Mouse (Mus musculus) forebrain, embryonic 15.5 days (tissue): ENCODE results near the gene Coro1c. TPM values are rescaled to one million over a fixed set of nuclear protein-coding genes. Genes with fewer than 3 reads are reported as not detected.

Source experiments
- ATAC-seq: fragments of 200-750 bp; cut with Nextera tagmentation; replicated peaks from 2 replicates; pipeline ENCODE4 v1.8.0; 2017; ENCODE audit warnings: mild to moderate bottlenecking, moderate TSS enrichment, moderate library complexity
- H3K27ac ChIP-seq: fragments of 300-500 bp; sonication (generic); replicated peaks from 2 replicates; pipeline ENCODE4 v1.5.1; 2015; ENCODE audit warnings: mild to moderate bottlenecking, inconsistent platforms
- H3K27me3 ChIP-seq: fragments of 300-500 bp; sonication (generic); 2 replicates; pipeline ENCODE4 v1.6.1; 2015; ENCODE audit warnings: inconsistent platforms
- H3K36me3 ChIP-seq: fragments of 300-500 bp; sonication (generic); 2 replicates; pipeline ENCODE4 v1.6.1; 2015; ENCODE audit warnings: mild to moderate bottlenecking, inconsistent platforms
- H3K4me1 ChIP-seq: fragments of 300-500 bp; sonication (generic); 2 replicates; pipeline ENCODE4 v1.6.1; 2015; ENCODE audit warnings: inconsistent platforms
- H3K4me2 ChIP-seq: fragments of 300-500 bp; sonication (generic); replicated peaks from 2 replicates; pipeline ENCODE4 v1.6.1; 2015; ENCODE audit warnings: mild to moderate bottlenecking, inconsistent platforms
- H3K4me3 ChIP-seq: fragments of 300-500 bp; sonication (generic); 2 replicates; pipeline ENCODE4 v1.5.1; 2015; ENCODE audit warnings: mild to moderate bottlenecking, inconsistent platforms
- H3K9ac ChIP-seq: fragments of 300-500 bp; sonication (generic); replicated peaks from 2 replicates; pipeline ENCODE4 v1.6.1; 2015; ENCODE audit warnings: mild to moderate bottlenecking, inconsistent platforms
- H3K9me3 ChIP-seq: fragments of 300-500 bp; sonication (generic); 2 replicates; pipeline ENCODE4 v1.6.1; 2016; ENCODE audit warnings: inconsistent platforms
- WGBS: fragments of 180-500 bp; shearing (Covaris S2); methylation state at CpG from one replicate; pipeline ENCODE4 v1.1.7; 2015; ENCODE audit warnings: mixed read lengths; 5-methylcytosine and 5-hydroxymethylcytosine counted together
- polyA plus RNA-seq: library from polyadenylated mRNA; unstranded; fragments of >200 nt; fragmentation: Nextera tagmentation; extraction: Ambion mirVana; gene quantifications from 2 replicates; pipeline ENCODE4 v1.2.1, GENCODE M21; 2015

Coro1c gene
- polyA plus RNA-seq, 1 experiment from 2014 or later, result 224 TPM

DNA sequence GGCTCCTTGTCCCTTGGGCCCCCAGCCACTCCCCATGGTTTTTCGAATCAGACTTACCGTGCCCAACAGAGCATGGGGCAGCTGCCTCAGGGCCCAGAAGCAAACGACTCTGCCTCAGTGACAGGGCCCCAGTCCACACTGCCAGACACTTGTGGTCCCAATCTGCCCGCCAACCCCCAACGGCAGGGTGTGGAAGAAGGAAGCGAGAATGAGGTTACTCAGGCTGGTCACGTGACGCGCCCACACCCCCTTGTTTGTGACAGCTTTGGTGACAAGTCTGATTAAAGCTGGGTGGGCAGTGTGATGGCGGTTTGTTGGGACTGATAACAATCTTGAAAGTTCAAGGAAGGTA, 78.3 kb downstream of the Coro1c start:
- no peak overlapping the region for H3K9ac ChIP-seq
- H3K4me1 ChIP-seq, result 0 out of 2 replicates have a peak, but pooled peaks cover 5% of the 10 kb centered on the region
- no peaks in the 10 kb centered on the region for H3K36me3 ChIP-seq
- no peak overlapping the region for H3K27ac ChIP-seq
- H3K9me3 ChIP-seq, result no peaks in the 10 kb centered on the region
- H3K4me3 ChIP-seq, result no peak overlapping the region
- no peak overlapping the region for H3K4me2 ChIP-seq
- WGBS, result 76% methylated on average over 10 of the region's 10 CpGs
- H3K27me3 ChIP-seq, result no peaks in the 10 kb centered on the region
- no peak for ATAC-seq

DNA sequence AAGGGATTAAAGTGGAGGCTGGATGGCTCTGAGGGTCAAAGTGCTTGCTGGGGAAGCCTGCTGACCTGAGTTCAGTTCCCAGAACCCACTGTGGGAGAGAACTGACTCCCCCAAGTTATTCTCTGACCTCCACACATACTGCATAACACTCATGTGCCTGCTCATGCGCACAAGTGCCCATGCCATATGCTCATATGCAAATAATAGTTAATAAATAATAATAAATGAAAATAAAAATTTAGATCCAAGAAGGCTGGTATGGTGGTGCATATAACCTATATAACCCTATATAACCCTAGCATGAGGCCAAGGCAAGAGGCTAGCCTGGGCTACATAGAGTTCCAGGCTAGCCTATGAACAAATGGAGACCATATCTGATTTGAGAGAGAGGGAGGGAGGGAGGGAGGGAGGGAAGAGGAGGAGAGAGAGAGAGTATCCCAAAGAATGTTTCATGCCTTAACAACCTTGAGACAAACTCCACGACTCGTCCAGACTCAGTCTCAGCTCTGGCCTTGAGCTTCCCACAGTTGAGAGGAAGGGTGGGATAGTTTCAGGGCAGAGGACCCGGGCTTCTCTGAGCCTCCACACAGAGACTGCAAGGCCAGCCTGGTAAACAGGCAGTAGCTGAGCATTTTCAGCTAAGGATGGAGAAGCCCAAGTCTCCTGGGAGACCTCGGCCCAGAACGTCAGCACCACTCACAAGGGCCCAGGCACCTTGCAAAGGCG, 78.8 kb downstream of the Coro1c start:
- WGBS, result 85% methylated on average over 7 of the region's 7 CpGs
- H3K9ac ChIP-seq, result no peak overlapping the region
- H3K9me3 ChIP-seq, result no peaks in the 10 kb centered on the region
- H3K36me3 ChIP-seq, result no peaks in the 10 kb centered on the region
- H3K27me3 ChIP-seq, result no peaks in the 10 kb centered on the region
- ATAC-seq, result no peak
- no peak overlapping the region for H3K27ac ChIP-seq
- H3K4me3 ChIP-seq, result no peak overlapping the region
- H3K4me2 ChIP-seq, result no peak overlapping the region
- 0 out of 2 replicates have a peak, but pooled peaks cover 5% of the 10 kb centered on the region for H3K4me1 ChIP-seq

DNA sequence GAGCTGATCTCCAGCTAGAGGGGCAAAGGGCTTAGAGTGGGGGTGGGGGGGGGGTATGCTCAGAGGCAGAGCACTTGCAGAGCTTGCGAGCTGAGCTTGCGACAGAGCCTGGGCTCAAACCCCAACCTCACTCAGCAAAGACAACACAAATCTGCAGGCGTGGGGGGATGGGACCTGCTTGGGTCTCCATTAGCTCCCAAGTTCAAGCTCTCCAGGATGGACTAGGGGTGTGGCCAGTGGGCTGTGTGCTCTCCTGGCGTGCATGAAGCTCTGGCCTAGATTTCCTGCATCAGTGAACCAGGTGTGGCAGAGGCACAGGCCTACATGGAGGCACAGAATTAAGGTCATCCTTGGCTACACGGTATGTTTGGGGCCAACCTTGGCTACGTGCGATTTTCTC, 80.1 kb downstream of the Coro1c start:
- H3K4me2 ChIP-seq, result no peak overlapping the region
- H3K27me3 ChIP-seq, result no peaks in the 10 kb centered on the region
- no peaks in the 10 kb centered on the region for H3K36me3 ChIP-seq
- H3K4me3 ChIP-seq, result no peak overlapping the region
- WGBS, result 67% methylated on average over 7 of the region's 7 CpGs
- H3K4me1 ChIP-seq, result 0 out of 2 replicates have a peak, but pooled peaks cover 5% of the 10 kb centered on the region
- H3K9ac ChIP-seq, result no peak overlapping the region
- H3K27ac ChIP-seq, result no peak overlapping the region
- ATAC-seq, result no peak
- no peaks in the 10 kb centered on the region for H3K9me3 ChIP-seq

DNA sequence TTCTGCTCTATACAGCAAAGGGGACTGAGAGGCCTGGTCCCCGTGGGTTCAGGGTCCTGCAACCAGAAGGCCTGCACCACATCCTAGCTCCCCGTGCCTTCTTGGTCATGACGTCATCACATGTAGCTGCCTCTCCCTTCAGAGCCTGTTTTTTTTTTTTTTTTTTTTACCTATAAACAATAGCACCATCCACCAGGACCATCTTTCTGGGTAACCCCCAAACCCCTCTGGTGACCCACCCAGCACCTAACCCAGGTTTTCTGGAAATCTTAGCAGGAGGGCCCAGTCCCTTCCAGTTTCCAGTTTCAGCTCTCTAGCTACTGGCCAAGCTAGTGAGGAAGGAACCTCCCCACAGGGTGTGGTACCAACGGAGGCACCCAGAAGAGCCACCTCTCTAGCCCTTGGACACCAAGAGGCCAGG, 80.6 kb downstream of the Coro1c start:
- Histone ChIP-seq H3K4me3 (no peak overlapping the region), H3K27ac (no peak overlapping the region), H3K9me3 (no peaks in the 10 kb centered on the region), H3K27me3 (no peaks in the 10 kb centered on the region), H3K36me3 (no peaks in the 10 kb centered on the region), H3K9ac (no peak overlapping the region), H3K4me2 (no peak overlapping the region), H3K4me1 (0 out of 2 replicates have a peak, but pooled peaks cover 5% of the 10 kb centered on the region)
- ATAC-seq, result no peak
- WGBS, result 50% methylated on average over 4 of the region's 4 CpGs

DNA sequence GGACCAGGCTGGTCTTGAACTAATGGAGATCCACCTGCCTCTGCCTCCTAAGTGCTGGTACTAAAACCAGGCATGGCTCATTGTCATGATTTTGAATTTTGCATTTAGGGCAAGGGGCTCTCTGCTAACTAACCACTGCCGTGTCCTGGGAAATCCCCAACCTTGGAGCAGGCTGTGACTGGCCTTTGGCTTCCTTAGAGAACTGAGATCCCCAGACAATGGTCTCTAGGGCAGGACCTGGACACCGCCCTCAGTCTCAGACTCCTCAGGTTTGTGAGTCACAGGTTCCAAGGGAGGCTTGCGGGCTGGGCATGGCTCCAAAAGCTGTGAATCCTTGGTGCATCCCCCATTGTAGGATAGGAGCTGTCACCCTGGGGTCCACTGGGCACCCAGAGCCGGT, 81.9 kb downstream of the Coro1c start:
- no peaks in the 10 kb centered on the region for H3K36me3 ChIP-seq
- no peak for ATAC-seq
- WGBS, result 88% methylated on average over 4 of the region's 4 CpGs
- H3K9ac ChIP-seq, result no peak overlapping the region
- H3K4me1 ChIP-seq, result no peaks in the 10 kb centered on the region
- no peaks in the 10 kb centered on the region for H3K9me3 ChIP-seq
- H3K27ac ChIP-seq, result no peak overlapping the region
- H3K27me3 ChIP-seq, result no peaks in the 10 kb centered on the region
- H3K4me3 ChIP-seq, result no peak overlapping the region
- H3K4me2 ChIP-seq, result no peak overlapping the region

DNA sequence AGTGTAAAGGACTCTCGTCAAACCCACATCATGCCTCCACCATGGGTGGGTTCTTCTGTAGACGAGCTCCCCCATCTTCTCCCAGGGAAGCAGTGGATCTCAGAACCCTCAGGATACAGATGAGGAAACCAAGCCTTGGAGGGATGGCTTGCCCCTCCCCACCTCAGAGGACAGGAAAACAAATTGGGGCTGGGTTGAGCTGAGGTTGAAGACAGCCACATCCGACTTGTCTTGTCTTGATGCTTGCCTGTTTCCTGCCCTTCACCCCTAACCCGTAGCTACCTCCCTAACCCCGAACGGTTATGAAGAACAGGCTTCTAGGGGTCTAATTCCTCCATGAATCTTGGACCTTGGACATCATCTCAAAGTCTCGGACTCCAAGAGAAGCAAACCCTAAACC, 83.0 kb downstream of the Coro1c start:
- no peaks in the 10 kb centered on the region for H3K4me1 ChIP-seq
- no peak overlapping the region for H3K9ac ChIP-seq
- H3K4me3 ChIP-seq, result no peak overlapping the region
- no peaks in the 10 kb centered on the region for H3K9me3 ChIP-seq
- 89% methylated on average over 7 of the region's 7 CpGs for WGBS
- no peak overlapping the region for H3K4me2 ChIP-seq
- H3K27ac ChIP-seq, result no peak overlapping the region
- H3K36me3 ChIP-seq, result no peaks in the 10 kb centered on the region
- H3K27me3 ChIP-seq, result no peaks in the 10 kb centered on the region
- ATAC-seq, result no peak

DNA sequence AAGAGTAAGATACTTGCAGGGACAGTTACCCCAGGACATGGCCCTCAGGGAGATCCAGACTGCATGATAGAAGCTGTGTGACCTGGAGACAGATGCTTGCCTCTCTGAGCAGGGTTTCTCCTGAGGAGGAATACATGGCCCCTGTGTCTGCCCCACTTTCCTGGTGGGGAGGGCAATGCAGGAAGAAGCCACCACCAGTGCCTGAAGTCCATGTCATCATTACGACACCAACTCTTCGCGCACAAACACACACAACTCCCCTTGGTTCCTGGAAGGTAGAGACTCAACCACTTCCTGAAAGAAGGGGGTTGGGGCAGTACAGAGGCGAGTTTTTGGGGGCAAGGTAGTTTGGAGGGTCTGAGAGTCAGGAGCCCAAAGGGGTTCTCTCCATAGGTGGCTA, 84.3 kb downstream of the Coro1c start:
- H3K27ac ChIP-seq, result no peak overlapping the region
- WGBS, result 85% methylated on average over 4 of the region's 4 CpGs
- no peak for ATAC-seq
- H3K9me3 ChIP-seq, result no peaks in the 10 kb centered on the region
- H3K36me3 ChIP-seq, result no peaks in the 10 kb centered on the region
- H3K4me1 ChIP-seq, result no peaks in the 10 kb centered on the region
- H3K27me3 ChIP-seq, result no peaks in the 10 kb centered on the region
- H3K4me3 ChIP-seq, result no peak overlapping the region
- no peak overlapping the region for H3K9ac ChIP-seq
- no peak overlapping the region for H3K4me2 ChIP-seq

DNA sequence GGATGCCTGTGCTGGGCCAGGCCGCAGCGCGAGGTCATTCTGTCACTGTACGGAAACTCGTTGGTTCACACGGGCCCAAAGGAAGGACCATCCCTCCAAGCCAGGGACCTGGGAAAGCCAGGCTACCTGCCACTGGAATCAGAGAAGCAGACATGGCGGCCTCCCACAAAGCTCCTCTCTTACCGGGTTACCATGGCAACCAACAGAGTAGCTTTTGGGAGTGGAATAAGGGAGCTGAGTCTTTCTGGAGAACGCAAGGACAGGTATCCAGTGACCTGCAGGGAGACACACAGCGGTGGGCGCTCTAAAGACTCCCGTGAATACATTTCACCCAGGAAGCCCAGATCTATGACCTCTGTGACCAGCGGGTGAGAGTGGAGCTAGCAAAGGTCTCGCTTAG, 90.0 kb downstream of the Coro1c start:
- ATAC-seq, result no peak
- 63% methylated on average over 14 of the region's 14 CpGs for WGBS
- H3K27ac ChIP-seq, result no peak overlapping the region
- peaks cover 4% of the 10 kb centered on the region; the same call in 1 of the 2 replicates for H3K4me1 ChIP-seq
- H3K36me3 ChIP-seq, result no peaks in the 10 kb centered on the region
- no peaks in the 10 kb centered on the region for H3K27me3 ChIP-seq
- H3K4me2 ChIP-seq, result no peak overlapping the region
- H3K4me3 ChIP-seq, result no peak overlapping the region
- no peak overlapping the region for H3K9ac ChIP-seq
- H3K9me3 ChIP-seq, result no peaks in the 10 kb centered on the region

DNA sequence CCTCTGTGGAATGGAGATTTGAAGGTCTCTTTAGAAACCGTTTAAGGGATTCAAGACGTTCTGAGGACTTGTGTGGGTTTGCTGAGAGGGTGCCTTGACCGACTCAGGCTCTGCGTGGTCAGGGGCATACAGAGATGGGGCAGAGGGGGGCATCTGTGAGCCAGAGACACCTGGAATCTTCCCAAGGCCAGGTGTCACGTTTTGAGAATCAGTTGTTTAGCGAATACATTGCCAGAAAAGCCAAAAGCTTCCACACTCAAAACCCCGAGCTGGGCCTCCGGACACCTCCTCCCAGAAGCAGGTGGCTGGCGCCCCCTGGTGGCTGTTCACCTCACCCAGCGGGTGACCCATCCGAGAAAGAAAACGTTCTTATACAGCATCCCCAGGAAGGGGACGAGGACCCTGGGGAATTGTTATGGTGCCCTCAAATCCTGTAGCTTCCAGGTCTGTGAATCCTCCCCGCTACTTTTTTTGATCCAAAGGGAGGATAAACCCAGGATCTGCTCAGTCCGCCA, 92.9 kb downstream of the Coro1c start:
- no peak overlapping the region; the same call in 1 of the 2 replicates for H3K9ac ChIP-seq
- H3K4me1 ChIP-seq, result peaks cover 4% of the 10 kb centered on the region; the same call in 1 of the 2 replicates

DNA sequence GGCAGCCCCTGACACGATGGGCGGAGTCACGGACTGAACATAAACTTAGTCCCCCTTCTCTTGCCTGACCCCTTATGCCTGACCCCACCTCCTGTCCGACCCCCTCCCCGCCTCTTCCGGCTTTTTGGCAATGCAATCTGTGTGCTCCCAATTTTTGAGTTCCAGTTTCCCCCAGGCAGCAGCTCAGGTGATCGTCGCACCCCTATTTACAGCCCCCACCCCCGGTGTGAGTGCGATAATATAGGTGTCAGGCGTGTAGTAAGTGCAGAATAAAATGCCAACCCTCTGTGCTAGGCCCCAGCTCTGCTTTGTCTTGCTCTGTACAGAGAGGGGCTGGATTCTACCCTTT, 93.5 kb downstream of the Coro1c start:
- Histone ChIP-seq H3K9ac (no peak overlapping the region), H3K27ac (no peak overlapping the region), H3K4me2 (no peak overlapping the region), H3K4me1 (peaks cover 4% of the 10 kb centered on the region; the same call in 1 of the 2 replicates), H3K9me3 (no peaks in the 10 kb centered on the region), H3K4me3 (no peak overlapping the region), H3K27me3 (no peaks in the 10 kb centered on the region), H3K36me3 (no peaks in the 10 kb centered on the region)
- no peak for ATAC-seq
- WGBS, result 55% methylated on average over 11 of the region's 11 CpGs

More for the DNA sequence above, 92.9 kb downstream of the Coro1c start:
- 15% methylated on average over 15 of the region's 15 CpGs for WGBS
- H3K27me3 ChIP-seq, result no peaks in the 10 kb centered on the region
- peak overlapping the region; percentile 10; the same call in 1 of the 2 replicates for H3K4me2 ChIP-seq
- H3K9me3 ChIP-seq, result no peaks in the 10 kb centered on the region
- H3K36me3 ChIP-seq, result no peaks in the 10 kb centered on the region
- ATAC-seq, result no peak
- H3K4me3 ChIP-seq, result no peak overlapping the region
- no peak overlapping the region for H3K27ac ChIP-seq

DNA sequence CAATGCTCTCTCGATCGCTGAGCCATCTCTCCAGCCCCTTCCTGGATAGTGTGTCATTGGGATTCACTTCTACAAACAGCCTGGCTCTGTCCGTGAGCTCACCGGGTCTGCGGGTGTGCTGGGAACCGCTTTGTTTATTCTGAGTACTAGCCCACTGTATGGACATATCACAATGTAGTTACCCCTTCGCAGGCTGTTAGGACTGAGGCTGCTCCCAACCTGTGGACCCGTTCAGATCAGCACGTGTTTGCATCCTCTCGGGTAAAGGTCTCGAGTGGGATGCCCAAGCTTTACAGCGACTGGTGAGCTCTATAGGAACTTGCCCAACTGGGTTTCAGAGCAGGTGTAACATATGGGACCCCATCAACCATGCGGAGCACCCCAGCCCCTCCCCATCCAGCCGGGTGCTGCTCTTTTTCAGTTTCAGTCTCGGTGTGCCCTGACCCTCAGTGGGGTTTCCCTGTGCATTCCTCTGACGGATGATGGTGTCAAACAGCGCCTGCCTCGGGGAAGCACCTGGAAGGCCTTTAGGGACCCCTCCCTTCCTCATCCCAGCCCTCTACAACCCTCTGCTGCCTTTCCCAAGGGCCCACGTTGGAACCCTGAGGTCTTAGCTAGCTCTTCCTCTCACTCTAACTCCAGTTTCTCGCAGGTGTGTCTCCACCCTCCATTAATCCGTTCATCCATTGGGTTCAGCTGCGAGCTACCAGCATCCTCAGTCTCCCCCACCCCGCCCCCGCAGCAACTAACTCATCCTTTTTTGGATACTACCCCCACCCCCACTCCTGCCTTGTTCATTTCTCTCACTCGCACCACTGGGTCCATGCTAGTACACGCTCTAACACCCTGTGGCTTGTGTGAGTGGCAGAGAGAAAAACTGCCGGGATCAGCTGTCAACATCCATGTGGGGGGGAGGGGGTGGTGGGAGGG, 94.2 kb downstream of the Coro1c start:
- Histone ChIP-seq H3K36me3 (no peaks in the 10 kb centered on the region), H3K27me3 (no peaks in the 10 kb centered on the region), H3K9ac (no peak overlapping the region), H3K27ac (no peak overlapping the region), H3K4me2 (no peak overlapping the region), H3K9me3 (no peaks in the 10 kb centered on the region), H3K4me3 (no peak overlapping the region), H3K4me1 (peaks cover 4% of the 10 kb centered on the region; the same call in 1 of the 2 replicates)
- ATAC-seq, result no peak
- 37% methylated on average over 27 of the region's 27 CpGs for WGBS

DNA sequence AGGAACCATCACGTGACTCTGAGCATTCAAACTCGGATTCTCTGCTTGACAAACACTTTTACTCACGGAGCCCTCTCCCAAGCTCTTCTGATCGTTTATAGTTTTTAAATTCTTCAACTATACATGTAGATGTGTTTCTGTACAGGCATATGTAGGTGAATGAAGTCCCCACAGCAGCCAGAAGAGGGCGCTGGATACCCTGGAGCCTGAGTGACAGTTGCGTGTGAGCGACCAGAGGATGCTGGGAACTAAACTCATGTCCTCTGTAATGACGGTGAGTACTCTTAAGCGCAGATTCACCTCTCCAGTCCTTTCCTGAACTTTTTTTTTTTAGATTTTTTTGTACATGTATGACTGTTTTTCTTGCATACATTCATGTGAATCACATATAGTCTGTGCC, 95.0 kb downstream of the Coro1c start:
- peaks cover 4% of the 10 kb centered on the region; the same call in 1 of the 2 replicates for H3K4me1 ChIP-seq
- H3K27me3 ChIP-seq, result no peaks in the 10 kb centered on the region
- no peak for ATAC-seq
- no peak overlapping the region for H3K9ac ChIP-seq
- no peak overlapping the region for H3K4me2 ChIP-seq
- no peaks in the 10 kb centered on the region for H3K9me3 ChIP-seq
- H3K36me3 ChIP-seq, result no peaks in the 10 kb centered on the region
- no peak overlapping the region for H3K27ac ChIP-seq
- no peak overlapping the region for H3K4me3 ChIP-seq
- WGBS, result 26% methylated on average over 9 of the region's 9 CpGs
